Mouse (Mus musculus): ENCODE measurements around the gene Tnfsf10. TPM values are rescaled to one million over a fixed set of nuclear protein-coding genes. Genes with fewer than 3 reads are reported as not detected.
"Not testable (repeated sequence)": the region's sequence is repeated elsewhere in the genome, so short reads cannot be mapped to it uniquely, and the experiment has no call there.

Gene Tnfsf10
- polyA plus RNA-seq, 1 experiment from 2014 or later, result 0.15 TPM

- Histone ChIP-seq H3K9ac (no peak overlapping the region), H3K27ac (no peak overlapping the region), H3K9me3 (no peaks in the 10 kb centered on the region), H3K36me3 (no peaks in the 10 kb centered on the region), H3K4me3 (no peak overlapping the region), H3K4me2 (no peak overlapping the region), H3K27me3 (no peaks in the 10 kb centered on the region), H3K4me1 (no peaks in the 10 kb centered on the region; the same call in 1 of the 2 replicates)
- no peak for ATAC-seq (ENCODE audit: insufficient number of reproducible peaks, low FRiP score, low TSS enrichment, low read depth)
- 88% methylated on average over 5 of the region's 5 CpGs for WGBS
Observed at GRCm38 (mm10) chr3:27284227-27284626, 32.6 kb upstream of the Tnfsf10 start.

GRCm38 (mm10) chr3:27285072-27285471 lies 31.8 kb upstream of the Tnfsf10 start:
- H3K9ac ChIP-seq, result no peak overlapping the region
- no peak overlapping the region for H3K4me3 ChIP-seq
- no peak overlapping the region for H3K4me2 ChIP-seq
- 79% methylated on average over 9 of the region's 9 CpGs for WGBS
- H3K9me3 ChIP-seq, result no peaks in the 10 kb centered on the region
- no peaks in the 10 kb centered on the region for H3K27me3 ChIP-seq
- H3K27ac ChIP-seq, result no peak overlapping the region
- H3K36me3 ChIP-seq, result no peaks in the 10 kb centered on the region
- ATAC-seq (ENCODE audit: insufficient number of reproducible peaks, low FRiP score, low TSS enrichment, low read depth), result no peak
- H3K4me1 ChIP-seq, result no peaks in the 10 kb centered on the region; the same call in 1 of the 2 replicates

GRCm38 (mm10) chr3:27288301-27288700 lies 28.5 kb upstream of the Tnfsf10 start:
- Histone ChIP-seq H3K36me3 (no peaks in the 10 kb centered on the region), H3K9me3 (no peaks in the 10 kb centered on the region), H3K27ac (no peak overlapping the region), H3K4me1 (no peaks in the 10 kb centered on the region; the same call in 1 of the 2 replicates), H3K4me2 (no peak overlapping the region), H3K4me3 (no peak overlapping the region), H3K9ac (no peak overlapping the region), H3K27me3 (no peaks in the 10 kb centered on the region)
- WGBS, result 65% methylated on average over 2 of the region's 2 CpGs
- ATAC-seq (ENCODE audit: insufficient number of reproducible peaks, low FRiP score, low TSS enrichment, low read depth), result no peak

- H3K4me3 ChIP-seq, result no peak overlapping the region
- no peaks in the 10 kb centered on the region for H3K9me3 ChIP-seq
- H3K27ac ChIP-seq, result no peak overlapping the region
- no peaks in the 10 kb centered on the region for H3K36me3 ChIP-seq
- WGBS, result 25% methylated on average over 8 of the region's 8 CpGs
- H3K4me1 ChIP-seq, result no peaks in the 10 kb centered on the region
- no peak overlapping the region for H3K9ac ChIP-seq
- ATAC-seq (ENCODE audit: insufficient number of reproducible peaks, low FRiP score, low TSS enrichment, low read depth), result no peak
- no peak overlapping the region for H3K4me2 ChIP-seq
- no peaks in the 10 kb centered on the region for H3K27me3 ChIP-seq
Observed at GRCm38 (mm10) chr3:27288909-27289308, 27.9 kb upstream of the Tnfsf10 start.

- ATAC-seq (ENCODE audit: insufficient number of reproducible peaks, low FRiP score, low TSS enrichment, low read depth), result no peak
- H3K27me3 ChIP-seq, result no peaks in the 10 kb centered on the region
- 69% methylated on average over 5 of the region's 5 CpGs for WGBS
- H3K4me1 ChIP-seq, result no peaks in the 10 kb centered on the region
- H3K4me2 ChIP-seq, result no peak overlapping the region
- no peaks in the 10 kb centered on the region for H3K9me3 ChIP-seq
- no peak overlapping the region for H3K4me3 ChIP-seq
- no peaks in the 10 kb centered on the region for H3K36me3 ChIP-seq
- no peak overlapping the region for H3K9ac ChIP-seq
- H3K27ac ChIP-seq, result no peak overlapping the region
Observed at GRCm38 (mm10) chr3:27290285-27290684, 26.5 kb upstream of the Tnfsf10 start.

- H3K4me3 ChIP-seq; H3K9ac ChIP-seq; H3K27me3 ChIP-seq; H3K27ac ChIP-seq; H3K4me1 ChIP-seq; ATAC-seq (ENCODE audit: insufficient number of reproducible peaks, low FRiP score, low TSS enrichment, low read depth); H3K9me3 ChIP-seq; H3K36me3 ChIP-seq; H3K4me2 ChIP-seq: not testable (repeated sequence)
- WGBS, result 90% methylated on average over 5 of the region's 5 CpGs
Observed at GRCm38 (mm10) chr3:27290945-27291344, 25.9 kb upstream of the Tnfsf10 start.

- not testable (repeated sequence) for H3K4me2 ChIP-seq; H3K36me3 ChIP-seq; H3K9ac ChIP-seq; ATAC-seq (ENCODE audit: insufficient number of reproducible peaks, low FRiP score, low TSS enrichment, low read depth); H3K27ac ChIP-seq; H3K4me1 ChIP-seq; H3K9me3 ChIP-seq; H3K27me3 ChIP-seq; H3K4me3 ChIP-seq
- WGBS, result 80% methylated on average over 4 of the region's 4 CpGs
Observed at GRCm38 (mm10) chr3:27291411-27291810, 25.4 kb upstream of the Tnfsf10 start.

- Histone ChIP-seq H3K4me3 (no peak overlapping the region), H3K4me2 (no peak overlapping the region), H3K27me3 (no peaks in the 10 kb centered on the region), H3K27ac (no peak overlapping the region), H3K36me3 (no peaks in the 10 kb centered on the region), H3K9ac (no peak overlapping the region), H3K9me3 (no peaks in the 10 kb centered on the region), H3K4me1 (no peaks in the 10 kb centered on the region)
- WGBS, result 69% methylated on average over 7 of the region's 7 CpGs
- no peak for ATAC-seq (ENCODE audit: insufficient number of reproducible peaks, low FRiP score, low TSS enrichment, low read depth)
Observed at GRCm38 (mm10) chr3:27293645-27294385, 23.0 kb upstream of the Tnfsf10 start.

GRCm38 (mm10) chr3:27300451-27300850 lies 16.4 kb upstream of the Tnfsf10 start:
- no peak for ATAC-seq (ENCODE audit: insufficient number of reproducible peaks, low FRiP score, low TSS enrichment, low read depth)
- no peak overlapping the region for H3K4me2 ChIP-seq
- no peaks in the 10 kb centered on the region for H3K9me3 ChIP-seq
- H3K27ac ChIP-seq, result no peak overlapping the region
- H3K4me3 ChIP-seq, result no peak overlapping the region
- no peaks in the 10 kb centered on the region for H3K27me3 ChIP-seq
- H3K4me1 ChIP-seq, result no peaks in the 10 kb centered on the region
- H3K36me3 ChIP-seq, result no peaks in the 10 kb centered on the region
- 76% methylated on average over 4 of the region's 4 CpGs for WGBS
- H3K9ac ChIP-seq, result no peak overlapping the region

GRCm38 (mm10) chr3:27302339-27303022 lies 14.3 kb upstream of the Tnfsf10 start:
- no peak overlapping the region for H3K4me3 ChIP-seq
- no peaks in the 10 kb centered on the region for H3K36me3 ChIP-seq
- ATAC-seq (ENCODE audit: insufficient number of reproducible peaks, low FRiP score, low TSS enrichment, low read depth), result no peak
- H3K9ac ChIP-seq, result no peak overlapping the region
- H3K27ac ChIP-seq, result no peak overlapping the region
- H3K27me3 ChIP-seq, result no peaks in the 10 kb centered on the region
- peaks cover 4% of the 10 kb centered on the region; the same call in 1 of the 2 replicates for H3K4me1 ChIP-seq
- no peak overlapping the region for H3K4me2 ChIP-seq
- no peaks in the 10 kb centered on the region for H3K9me3 ChIP-seq
- 69% methylated on average over 9 of the region's 9 CpGs for WGBS

- 57% methylated on average over 10 of the region's 10 CpGs for WGBS
- no peak overlapping the region for H3K4me2 ChIP-seq
Observed at GRCm38 (mm10) chr3:27306815-27307214, 10.0 kb upstream of the Tnfsf10 start.

GRCm38 (mm10) chr3:27310973-27311372 lies 5.9 kb upstream of the Tnfsf10 start:
- no peak overlapping the region for H3K9ac ChIP-seq
- no peaks in the 10 kb centered on the region for H3K9me3 ChIP-seq
- H3K4me1 ChIP-seq, result peaks cover 4% of the 10 kb centered on the region; the same call in 1 of the 2 replicates
- H3K27me3 ChIP-seq, result no peaks in the 10 kb centered on the region
- no peak overlapping the region for H3K27ac ChIP-seq
- no peaks in the 10 kb centered on the region for H3K36me3 ChIP-seq
- no peak overlapping the region for H3K4me3 ChIP-seq
- 77% methylated on average over 7 of the region's 7 CpGs for WGBS
- ATAC-seq (ENCODE audit: insufficient number of reproducible peaks, low FRiP score, low TSS enrichment, low read depth), result no peak
- no peak overlapping the region for H3K4me2 ChIP-seq

More at GRCm38 (mm10) chr3:27306815-27307214, 10.0 kb upstream of the Tnfsf10 start:
- ATAC-seq (ENCODE audit: insufficient number of reproducible peaks, low FRiP score, low TSS enrichment, low read depth), result no peak
- Histone ChIP-seq H3K9me3 (no peaks in the 10 kb centered on the region), H3K36me3 (no peaks in the 10 kb centered on the region), H3K9ac (no peak overlapping the region), H3K27me3 (no peaks in the 10 kb centered on the region), H3K4me1 (peaks cover 4% of the 10 kb centered on the region; the same call in 1 of the 2 replicates), H3K27ac (no peak overlapping the region), H3K4me3 (no peak overlapping the region)

Measured in limb, embryonic 15.5 days (tissue).